Mouse (Mus musculus): Measurements from ENCODE around the gene H1fnt. TPM values are rescaled to one million over a fixed set of nuclear protein-coding genes. Genes with fewer than 3 reads are reported as not detected.

Gene H1fnt
- polyA plus RNA-seq, 1 experiment from 2014 or later, result not detected

DNA sequence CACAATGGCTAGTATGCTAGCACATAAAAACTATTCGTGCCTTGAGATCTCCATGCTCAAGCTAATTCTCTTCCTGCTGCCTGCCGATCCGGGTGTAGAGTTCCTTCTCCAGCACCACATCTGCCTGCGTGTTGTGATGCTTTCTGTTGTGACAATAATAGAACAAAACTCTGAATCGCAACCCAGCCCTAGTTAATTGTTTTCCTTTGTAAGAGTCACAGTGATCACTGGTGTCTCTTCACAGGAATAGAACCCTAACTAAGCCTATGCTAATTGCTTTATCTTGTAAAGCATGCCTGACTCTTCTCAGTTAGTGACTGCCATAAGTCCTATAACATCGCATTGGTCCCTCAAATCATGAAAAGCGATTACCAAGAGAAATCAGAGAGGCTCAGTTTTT is 31.0 kb downstream of the H1fnt start:
- H3K4me2 ChIP-seq (ENCODE audit: low read length), result no peak overlapping the region
- no peaks in the 10 kb centered on the region for H3K9me3 ChIP-seq (ENCODE audit: control insufficient read depth, low read length)
- WGBS, result 72% methylated on average over 7 of the region's 7 CpGs
- no peak overlapping the region for H3K27ac ChIP-seq (ENCODE audit: low read depth, low read length)
- H3K9ac ChIP-seq (ENCODE audit: low read depth, low read length), result no peak overlapping the region
- H3K4me1 ChIP-seq (ENCODE audit: control insufficient read depth, insufficient read depth, low read depth, low read length), result no peaks in the 10 kb centered on the region
- no peaks in the 10 kb centered on the region for H3K27me3 ChIP-seq (replicated peaks; ENCODE audit: control insufficient read depth, insufficient read depth, low read length)
- ATAC-seq, result no peak
- no peaks in the 10 kb centered on the region for H3K36me3 ChIP-seq (ENCODE audit: control insufficient read depth, insufficient read depth, low read length)
- H3K4me3 ChIP-seq (ENCODE audit: low read length), result no peak overlapping the region

DNA sequence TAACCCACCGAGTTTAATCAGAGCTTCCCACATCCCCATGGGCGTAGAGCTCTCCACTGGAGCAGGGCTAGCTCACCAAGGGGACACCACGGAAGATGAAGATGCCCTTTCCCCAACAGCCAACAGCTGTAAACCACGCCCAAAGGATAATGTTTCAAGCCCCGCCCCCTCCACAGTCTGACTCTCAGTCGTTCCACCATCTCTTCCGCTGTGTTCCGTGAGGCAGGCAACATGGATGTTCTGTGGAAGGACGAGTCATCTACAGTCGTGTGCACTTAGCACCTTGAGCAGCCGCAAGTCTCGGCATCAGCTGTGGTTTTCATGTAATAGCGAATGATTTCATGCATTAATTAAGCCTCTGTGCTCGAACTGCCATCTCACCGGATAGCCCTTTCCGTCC is 31.5 kb downstream of the H1fnt start:
- Histone ChIP-seq H3K9ac (ENCODE audit: low read depth, low read length) (no peak overlapping the region), H3K36me3 (ENCODE audit: control insufficient read depth, insufficient read depth, low read length) (no peaks in the 10 kb centered on the region), H3K4me2 (ENCODE audit: low read length) (no peak overlapping the region), H3K27me3 (replicated peaks; ENCODE audit: control insufficient read depth, insufficient read depth, low read length) (no peaks in the 10 kb centered on the region), H3K9me3 (ENCODE audit: control insufficient read depth, low read length) (no peaks in the 10 kb centered on the region), H3K4me3 (ENCODE audit: low read length) (no peak overlapping the region), H3K27ac (ENCODE audit: low read depth, low read length) (no peak overlapping the region), H3K4me1 (ENCODE audit: control insufficient read depth, insufficient read depth, low read depth, low read length) (no peaks in the 10 kb centered on the region)
- 44% methylated on average over 16 of the region's 16 CpGs for WGBS
- no peak for ATAC-seq

DNA sequence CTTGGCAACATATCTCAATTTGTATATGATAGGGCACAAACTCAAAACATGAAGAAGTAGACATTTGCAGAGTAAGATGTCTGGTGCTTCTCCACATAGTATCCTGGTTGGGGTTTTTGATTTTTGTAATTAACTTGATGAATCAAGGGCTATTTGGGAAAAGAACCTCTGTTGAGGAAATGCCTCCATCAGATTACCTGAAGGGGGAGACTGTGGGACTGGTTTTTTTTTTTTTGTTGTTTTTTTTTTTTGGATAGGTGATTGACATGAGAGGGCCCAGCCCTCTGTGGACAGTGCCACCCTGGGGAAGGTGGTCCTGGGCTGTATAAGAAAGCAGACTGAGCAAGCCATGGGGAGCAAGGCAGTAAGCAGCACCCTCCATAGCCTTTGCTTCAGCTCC is 34.7 kb downstream of the H1fnt start:
- no peak for ATAC-seq
- H3K4me2 ChIP-seq (ENCODE audit: low read length), result no peak overlapping the region

DNA sequence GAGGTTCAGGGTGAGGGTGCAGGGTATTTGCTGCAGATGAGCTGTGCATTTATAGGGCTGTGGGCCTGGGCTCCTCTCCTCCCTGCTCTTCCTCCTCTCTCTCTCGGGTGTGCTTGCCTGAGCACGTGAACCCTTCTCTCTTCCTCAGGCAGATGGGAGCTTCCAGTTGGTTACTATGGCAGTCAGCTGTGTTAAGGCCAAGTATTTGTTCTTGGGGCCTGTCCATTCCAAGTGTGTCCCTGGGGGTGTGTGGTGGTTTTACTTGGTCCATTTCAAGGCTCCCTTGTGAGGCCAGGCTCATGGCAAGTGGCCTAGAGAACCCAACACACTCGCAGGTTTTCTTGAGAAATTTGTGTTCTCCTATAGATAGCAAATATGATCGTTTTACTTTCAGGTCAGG is 36.2 kb downstream of the H1fnt start, which contains the start of the genes Gm44579 and Olfr287:
Gene Gm44579, minus strand, starts transcription at position 101 of the 400 bp plus-strand sequence.
Gene Olfr287, minus strand, starts transcription at position 180 of the 400 bp plus-strand sequence.
- H3K4me3 ChIP-seq (ENCODE audit: low read length), result no peak within 1 kb of the TSS
- H3K9ac ChIP-seq (ENCODE audit: low read depth, low read length), result no peak within 1 kb of the TSS
- H3K4me1 ChIP-seq (ENCODE audit: control insufficient read depth, insufficient read depth, low read depth, low read length), result no peaks in the 10 kb centered on the region
- no peaks in the 10 kb centered on the region for H3K9me3 ChIP-seq (ENCODE audit: control insufficient read depth, low read length)
- no peak for ATAC-seq
- no peak within 1 kb of the TSS for H3K27ac ChIP-seq (ENCODE audit: low read depth, low read length)
- no peaks in the 10 kb centered on the region for H3K36me3 ChIP-seq (ENCODE audit: control insufficient read depth, insufficient read depth, low read length)
- WGBS, result 50% methylated on average over 3 of the region's 4 CpGs
- no peak within 1 kb of the TSS for H3K4me2 ChIP-seq (ENCODE audit: low read length)
- H3K27me3 ChIP-seq (replicated peaks; ENCODE audit: control insufficient read depth, insufficient read depth, low read length), result no peaks in the 10 kb centered on the region

More for the DNA sequence above, 34.7 kb downstream of the H1fnt start:
- no peak overlapping the region for H3K4me3 ChIP-seq (ENCODE audit: low read length)
- H3K27me3 ChIP-seq (replicated peaks; ENCODE audit: control insufficient read depth, insufficient read depth, low read length), result no peaks in the 10 kb centered on the region
- no peaks in the 10 kb centered on the region for H3K4me1 ChIP-seq (ENCODE audit: control insufficient read depth, insufficient read depth, low read depth, low read length)
- no peak overlapping the region for H3K9ac ChIP-seq (ENCODE audit: low read depth, low read length)
- no peaks in the 10 kb centered on the region for H3K9me3 ChIP-seq (ENCODE audit: control insufficient read depth, low read length)
- H3K27ac ChIP-seq (ENCODE audit: low read depth, low read length), result no peak overlapping the region
- no peaks in the 10 kb centered on the region for H3K36me3 ChIP-seq (ENCODE audit: control insufficient read depth, insufficient read depth, low read length)

DNA sequence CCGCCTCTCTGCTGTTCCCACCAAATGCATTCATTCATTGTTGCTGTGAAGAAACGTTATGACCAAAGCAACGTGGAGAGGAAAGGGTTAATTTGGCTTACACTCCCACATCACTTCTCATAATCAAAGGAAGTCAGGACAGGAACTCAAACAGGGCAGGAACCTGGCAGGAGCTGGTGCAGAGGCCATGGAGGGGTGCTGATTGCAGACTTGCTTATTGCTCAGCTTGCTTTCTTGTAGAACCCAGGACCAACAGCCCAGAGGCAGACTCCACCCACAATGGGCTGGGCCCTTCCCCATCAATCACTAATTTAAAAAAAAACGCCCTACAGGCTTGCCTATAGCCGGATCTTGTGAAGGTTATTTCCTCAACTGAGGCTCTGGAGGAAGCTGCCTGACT is 43.0 kb downstream of the H1fnt start:
- no peak for ATAC-seq
- H3K27ac ChIP-seq (ENCODE audit: low read depth, low read length), result no peak overlapping the region
- no peaks in the 10 kb centered on the region for H3K9me3 ChIP-seq (ENCODE audit: control insufficient read depth, low read length)
- 77% methylated on average over 5 of the region's 5 CpGs for WGBS
- H3K4me1 ChIP-seq (ENCODE audit: control insufficient read depth, insufficient read depth, low read depth, low read length), result no peaks in the 10 kb centered on the region
- H3K4me3 ChIP-seq (ENCODE audit: low read length), result no peak overlapping the region
- H3K4me2 ChIP-seq (ENCODE audit: low read length), result no peak overlapping the region
- H3K36me3 ChIP-seq (ENCODE audit: control insufficient read depth, insufficient read depth, low read length), result no peaks in the 10 kb centered on the region
- no peaks in the 10 kb centered on the region for H3K27me3 ChIP-seq (replicated peaks; ENCODE audit: control insufficient read depth, insufficient read depth, low read length)
- H3K9ac ChIP-seq (ENCODE audit: low read depth, low read length), result no peak overlapping the region

DNA sequence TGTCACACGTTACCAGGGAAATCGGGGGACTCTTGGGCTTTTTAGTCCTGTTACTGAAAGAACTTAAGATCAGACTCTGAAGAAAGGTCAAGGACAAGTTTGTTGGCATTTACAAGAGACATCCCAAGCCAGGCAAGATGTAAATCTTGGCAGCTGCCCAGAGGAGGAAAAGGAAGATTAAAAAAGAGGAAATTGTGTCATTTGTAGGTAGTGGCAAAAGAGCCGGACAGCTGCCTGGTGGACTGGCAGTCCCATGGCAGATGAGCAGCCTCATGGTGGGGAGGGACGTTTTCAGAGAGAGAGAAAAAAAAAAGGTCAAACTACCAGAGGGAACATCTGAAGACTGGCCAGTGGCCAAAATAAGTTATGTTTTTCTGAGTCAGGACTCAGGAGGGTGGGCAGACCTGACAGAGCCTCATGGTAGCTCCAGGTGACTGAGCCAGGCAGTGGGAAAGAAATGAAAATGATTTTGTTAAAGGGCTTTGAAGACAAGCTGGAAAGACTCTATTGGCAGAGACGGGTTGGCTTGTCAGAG is 43.7 kb downstream of the H1fnt start:
- Histone ChIP-seq H3K4me1 (ENCODE audit: control insufficient read depth, insufficient read depth, low read depth, low read length) (no peaks in the 10 kb centered on the region), H3K9ac (ENCODE audit: low read depth, low read length) (no peak overlapping the region), H3K9me3 (ENCODE audit: control insufficient read depth, low read length) (no peaks in the 10 kb centered on the region), H3K4me2 (ENCODE audit: low read length) (no peak overlapping the region), H3K27me3 (replicated peaks; ENCODE audit: control insufficient read depth, insufficient read depth, low read length) (no peaks in the 10 kb centered on the region), H3K36me3 (ENCODE audit: control insufficient read depth, insufficient read depth, low read length) (no peaks in the 10 kb centered on the region), H3K4me3 (ENCODE audit: low read length) (no peak overlapping the region), H3K27ac (ENCODE audit: low read depth, low read length) (no peak overlapping the region)
- 76% methylated on average over 5 of the region's 5 CpGs for WGBS
- no peak for ATAC-seq

DNA sequence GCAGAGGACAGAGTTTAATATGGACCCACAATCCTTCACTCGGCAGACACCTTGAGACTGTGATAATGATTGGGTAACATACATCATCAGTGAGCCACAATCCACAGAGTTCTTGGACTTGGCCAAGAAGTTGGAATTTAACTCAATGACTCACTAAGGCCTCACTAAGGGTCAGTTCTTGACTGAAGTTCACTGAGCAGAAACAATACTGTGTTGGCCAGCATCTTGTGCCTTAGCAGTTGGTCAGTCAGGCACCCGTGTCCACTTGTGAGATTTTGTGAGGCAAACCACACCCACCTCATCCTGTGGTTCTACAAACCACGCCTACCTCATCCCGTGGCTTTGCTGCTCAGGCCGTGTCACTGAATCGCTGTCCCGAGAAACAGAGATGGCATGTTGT is 47.4 kb downstream of the H1fnt start:
- ATAC-seq, result no peak
- Histone ChIP-seq H3K9ac (ENCODE audit: low read depth, low read length) (no peak overlapping the region), H3K27me3 (replicated peaks; ENCODE audit: control insufficient read depth, insufficient read depth, low read length) (no peaks in the 10 kb centered on the region), H3K9me3 (ENCODE audit: control insufficient read depth, low read length) (no peaks in the 10 kb centered on the region), H3K4me1 (ENCODE audit: control insufficient read depth, insufficient read depth, low read depth, low read length) (no peaks in the 10 kb centered on the region), H3K4me3 (ENCODE audit: low read length) (no peak overlapping the region), H3K36me3 (ENCODE audit: control insufficient read depth, insufficient read depth, low read length) (no peaks in the 10 kb centered on the region), H3K4me2 (ENCODE audit: low read length) (no peak overlapping the region), H3K27ac (ENCODE audit: low read depth, low read length) (no peak overlapping the region)
- 86% methylated on average over 7 of the region's 7 CpGs for WGBS

Other genes starting within 250 kb of the H1fnt start
- gene Pfkm, start 164.7 kb downstream of the H1fnt start, polyA plus RNA-seq (2015; fragmentation: Nextera tagmentation; extraction: Ambion mirVana), result 99.4 and 106 TPM in 2 replicates
- 17.3 and 18.9 TPM in 2 replicates for gene Senp1, start 163.5 kb downstream of the H1fnt start, polyA plus RNA-seq (2015; fragmentation: Nextera tagmentation; extraction: Ambion mirVana)
- gene Asb8, start 91.7 kb downstream of the H1fnt start, polyA plus RNA-seq (2015; fragmentation: Nextera tagmentation; extraction: Ambion mirVana), result 61.0 and 64.4 TPM in 2 replicates
- gene Ccdc184, start 90.1 kb downstream of the H1fnt start, polyA plus RNA-seq (2015; fragmentation: Nextera tagmentation; extraction: Ambion mirVana), result 130 and 139 TPM in 2 replicates
- not detected in 2 replicates for gene Olfr288, start 61.8 kb downstream of the H1fnt start, polyA plus RNA-seq (2015; fragmentation: Nextera tagmentation; extraction: Ambion mirVana)
- not detected in 2 replicates for gene Gm44579, start 36.3 kb downstream of the H1fnt start, polyA plus RNA-seq (2015; fragmentation: Nextera tagmentation; extraction: Ambion mirVana)
- 0.42 and 1.0 TPM in 2 replicates for gene Olfr287, start 36.2 kb downstream of the H1fnt start, polyA plus RNA-seq (2015; fragmentation: Nextera tagmentation; extraction: Ambion mirVana)
- not detected in 2 replicates for gene Olfr286, start 22.8 kb downstream of the H1fnt start, polyA plus RNA-seq (2015; fragmentation: Nextera tagmentation; extraction: Ambion mirVana)
- 11.2 and 13.1 TPM in 2 replicates for gene Zfp641, start 38.9 kb upstream of the H1fnt start, polyA plus RNA-seq (2015; fragmentation: Nextera tagmentation; extraction: Ambion mirVana)
- gene Olfr285, start 60.1 kb upstream of the H1fnt start, polyA plus RNA-seq (2015; fragmentation: Nextera tagmentation; extraction: Ambion mirVana), result not detected in 2 replicates
- not detected in 2 replicates for gene Olfr284, start 83.7 kb upstream of the H1fnt start, polyA plus RNA-seq (2015; fragmentation: Nextera tagmentation; extraction: Ambion mirVana)
- gene Olfr283, start 123.7 kb upstream of the H1fnt start, polyA plus RNA-seq (2015; fragmentation: Nextera tagmentation; extraction: Ambion mirVana), result not detected in 2 replicates
- gene Olfr282, start 173.9 kb upstream of the H1fnt start, polyA plus RNA-seq (2015; fragmentation: Nextera tagmentation; extraction: Ambion mirVana), result not detected in 2 replicates
- not detected in 2 replicates for gene Olfr281, start 195.3 kb upstream of the H1fnt start, polyA plus RNA-seq (2015; fragmentation: Nextera tagmentation; extraction: Ambion mirVana)
- not detected in 2 replicates for gene OR5BS1P, start 212.6 kb upstream of the H1fnt start, polyA plus RNA-seq (2015; fragmentation: Nextera tagmentation; extraction: Ambion mirVana)
- not detected in 2 replicates for gene Lalba, start 225.4 kb upstream of the H1fnt start, polyA plus RNA-seq (2015; fragmentation: Nextera tagmentation; extraction: Ambion mirVana)
- gene Olfr279, start 235.1 kb upstream of the H1fnt start, polyA plus RNA-seq (2015; fragmentation: Nextera tagmentation; extraction: Ambion mirVana), result not detected in 2 replicates

All from hindbrain, embryonic 16.5 days (tissue).